Mouse (Mus musculus) midbrain, postnatal 0 days (tissue): ENCODE measurements around the gene Chrng. TPM values are rescaled to one million over a fixed set of nuclear protein-coding genes. Genes with fewer than 3 reads are reported as not detected.
A peak's percentile ranks its signal among the peaks of the same experiment; 100 is the strongest.

ENCODE experiments used
- ATAC-seq: fragments of 200-750 bp; cut with Nextera tagmentation; 2 replicates; pipeline ENCODE4 v1.8.0; 2017; ENCODE audit warnings: moderate number of reproducible peaks, mild to moderate bottlenecking, moderate TSS enrichment, moderate library complexity; ENCODE audit not compliant: low FRiP score
- DNase-seq: peaks from one replicate; pipeline ENCODE4 v3.0.0-alpha.2; 2015; ENCODE audit warnings: low spot score
- H3K27ac ChIP-seq: fragments of 300-500 bp; sonication (generic); 2 replicates; pipeline ENCODE4 v1.5.1; 2014; ENCODE audit warnings: low read depth, mild to moderate bottlenecking, low read length, mixed read lengths
- H3K27me3 ChIP-seq: fragments of 300-500 bp; sonication (generic); 2 replicates; pipeline ENCODE4 v1.6.1; 2014; ENCODE audit warnings: low read length, control low read depth, mixed read lengths; ENCODE audit not compliant: insufficient read depth
- H3K36me3 ChIP-seq: fragments of 300-500 bp; sonication (generic); 2 replicates; pipeline ENCODE4 v1.6.1; 2014; ENCODE audit warnings: low read length, control low read depth, mixed read lengths; ENCODE audit not compliant: insufficient read depth
- H3K4me1 ChIP-seq: fragments of 300-500 bp; sonication (generic); 2 replicates; pipeline ENCODE4 v1.6.1; 2014; ENCODE audit warnings: mild to moderate bottlenecking, control low read depth, antibody characterized with exemption, low read length, mixed read lengths; ENCODE audit not compliant: insufficient read depth
- H3K4me2 ChIP-seq: fragments of 300-500 bp; sonication (generic); 2 replicates; pipeline ENCODE4 v1.6.1; 2014; ENCODE audit warnings: low read depth, mild to moderate bottlenecking, low read length, mixed read lengths; ENCODE audit not compliant: poor library complexity, severe bottlenecking
- H3K4me3 ChIP-seq: fragments of 300-500 bp; sonication (generic); 2 replicates; pipeline ENCODE4 v1.5.1; 2014; ENCODE audit warnings: low read depth, mild to moderate bottlenecking, low read length, moderate library complexity
- H3K9ac ChIP-seq: fragments of 300-500 bp; sonication (generic); replicated peaks from 2 replicates; pipeline ENCODE4 v1.6.1; 2014; ENCODE audit warnings: mild to moderate bottlenecking, low read length, moderate library complexity, mixed read lengths; ENCODE audit not compliant: poor library complexity, severe bottlenecking
- H3K9me3 ChIP-seq: fragments of 300-500 bp; sonication (generic); 2 replicates; pipeline ENCODE4 v1.6.1; 2016; ENCODE audit warnings: low read length, control low read depth
- CTCF ChIP-seq: IDR thresholded peaks from 2 replicates; pipeline ENCODE4 v1.5.1; 2016; ENCODE audit warnings: antibody characterized with exemption, mild to moderate bottlenecking
- WGBS: fragments of 180-500 bp; shearing (Covaris S2); extraction: QIAGEN DNeasy Blood & Tissue Kit; methylation state at CpG from one replicate; pipeline ENCODE4 v1.1.7; 2014; 5-methylcytosine and 5-hydroxymethylcytosine counted together
- polyA plus RNA-seq: library from polyadenylated mRNA; unstranded; fragments of >200 nt; fragmentation: Nextera tagmentation; extraction: Ambion mirVana; gene quantifications from 2 replicates; pipeline ENCODE4 v1.2.1, GENCODE M21; 2015
- total RNA-seq: library from RNA; depleted of rRNA; stranded (reverse); fragments of >200 nt; gene quantifications from 2 replicates; pipeline ENCODE4 v1.2.3, GENCODE M21; 2014

Gene Chrng
- total and polyA plus RNA-seq, 2 experiments from 2014 or later: 0.49 TPM; not detected in 1

GRCm38 (mm10) chr1:87205038-87205437, 581 bp downstream of the Chrng start:
- Histone ChIP-seq H3K4me3 (no peak overlapping the region), H3K9ac (no peak overlapping the region), H3K27me3 (peaks cover 14% of the 10 kb centered on the region), H3K4me2 (no peak overlapping the region), H3K9me3 (no peaks in the 10 kb centered on the region), H3K36me3 (no peaks in the 10 kb centered on the region), H3K27ac (no peak overlapping the region), H3K4me1 (no peaks in the 10 kb centered on the region)
- no peak for TF ChIP-seq CTCF
- DNase-seq (no peak), ATAC-seq (no peak)
- WGBS: 69% methylated on average over 6 of the region's 6 CpGs

DNA sequence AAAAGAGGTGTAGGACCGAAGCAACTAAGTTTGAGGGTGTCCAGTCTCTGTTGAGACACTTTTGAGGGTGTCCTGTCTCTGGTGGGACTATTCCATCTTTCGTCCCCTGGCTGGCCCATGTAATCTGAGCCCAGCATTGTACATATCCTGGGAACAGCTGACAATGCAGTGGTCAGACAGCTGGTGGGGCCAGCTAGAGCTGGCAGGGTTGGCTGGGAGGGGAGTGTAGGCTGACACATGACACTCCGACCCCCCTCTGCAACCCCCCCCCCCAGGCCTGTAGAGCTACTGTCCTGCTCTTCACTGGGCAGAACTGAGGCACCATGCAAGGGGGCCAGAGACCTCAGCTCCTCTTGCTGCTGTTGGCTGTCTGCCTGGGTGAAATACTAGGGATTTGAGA, 1.0 kb downstream of the Chrng start:
- H3K9me3 ChIP-seq: no peaks in the 10 kb centered on the region
- H3K27ac ChIP-seq: no peak overlapping the region
- DNase-seq (no peak), ATAC-seq (no peak)
- no peaks in the 10 kb centered on the region for H3K4me1 ChIP-seq
- no peak for TF ChIP-seq CTCF
- H3K9ac ChIP-seq: no peak overlapping the region
- peaks cover 14% of the 10 kb centered on the region for H3K27me3 ChIP-seq
- no peak overlapping the region for H3K4me2 ChIP-seq
- WGBS: 42% methylated on average over 3 of the region's 3 CpGs
- H3K36me3 ChIP-seq: no peaks in the 10 kb centered on the region
- H3K4me3 ChIP-seq: no peak overlapping the region

- Histone ChIP-seq H3K4me3 (no peak overlapping the region), H3K9ac (no peak overlapping the region), H3K36me3 (no peaks in the 10 kb centered on the region), H3K4me1 (no peaks in the 10 kb centered on the region), H3K9me3 (no peaks in the 10 kb centered on the region), H3K4me2 (no peak overlapping the region), H3K27me3 (peaks cover 14% of the 10 kb centered on the region), H3K27ac (no peak overlapping the region)
- DNase-seq (no peak), ATAC-seq (no peak)
- 21% methylated on average over 17 of the region's 17 CpGs for WGBS
- peak; percentile 41 for TF ChIP-seq CTCF
Measured at GRCm38 (mm10) chr1:87206339-87206738, 1.9 kb downstream of the Chrng start.

- WGBS: 87% methylated on average over 4 of the region's 4 CpGs
- no peaks in the 10 kb centered on the region for H3K9me3 ChIP-seq
- H3K27ac ChIP-seq: no peak overlapping the region
- ATAC-seq: no peak
- no peak overlapping the region for H3K4me3 ChIP-seq
- H3K4me2 ChIP-seq: no peak overlapping the region
- H3K27me3 ChIP-seq: peaks cover 8% of the 10 kb centered on the region
- H3K36me3 ChIP-seq: no peaks in the 10 kb centered on the region
- H3K4me1 ChIP-seq: peaks cover 13% of the 10 kb centered on the region
- no peak for DNase-seq
- no peak overlapping the region for H3K9ac ChIP-seq
- no peak for TF ChIP-seq CTCF
Measured at GRCm38 (mm10) chr1:87211431-87211830, 7.0 kb downstream of the Chrng start.

DNA sequence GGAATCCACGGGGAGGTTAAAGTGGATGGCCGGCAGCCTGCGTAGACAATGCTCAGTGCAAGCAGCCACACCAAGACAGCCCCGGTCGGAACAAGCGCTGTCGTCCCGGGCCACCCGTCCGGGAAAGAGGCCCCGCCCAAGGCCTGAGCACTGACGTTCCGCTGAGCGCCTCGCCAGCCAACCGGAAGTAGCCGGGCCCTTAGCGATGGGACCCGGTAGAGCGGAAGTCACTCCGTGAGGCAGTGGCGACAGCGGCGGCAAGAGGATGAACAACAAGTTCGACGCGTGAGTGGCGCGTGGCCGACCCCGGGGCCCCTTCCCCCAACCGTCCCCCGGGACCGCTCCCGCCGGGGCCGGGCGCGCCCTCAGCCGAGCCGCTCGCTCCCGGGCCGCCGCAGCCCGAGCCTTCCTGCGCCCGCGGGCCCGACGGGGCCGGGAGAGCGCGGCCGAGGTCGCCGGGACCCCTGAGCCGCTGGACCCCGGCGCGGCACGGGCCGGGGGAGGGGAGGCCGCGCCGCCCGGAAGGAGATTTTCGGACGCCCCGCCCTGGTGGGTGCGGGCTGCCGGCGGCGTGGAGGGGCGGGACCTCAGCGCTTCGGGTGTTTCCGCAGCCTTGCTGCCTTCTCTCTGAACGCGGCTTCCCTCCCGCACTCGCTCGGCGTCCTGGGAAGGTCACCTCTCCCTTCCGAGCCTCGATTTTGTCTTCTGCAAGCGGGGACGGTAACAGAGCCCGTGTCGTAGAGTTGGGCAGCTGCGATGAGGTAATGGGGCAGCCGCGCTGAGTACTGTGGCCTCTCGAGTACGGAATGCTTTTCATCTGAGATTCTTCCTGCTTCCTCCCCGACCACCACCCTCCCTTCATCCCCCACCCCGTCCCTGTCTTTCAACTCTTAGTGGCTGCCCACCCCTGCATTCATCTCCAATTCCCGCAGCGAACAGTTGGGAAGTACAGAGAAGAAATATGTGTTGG, 9.6 kb downstream of the Chrng start, which contains the start of gene Eif4e2:
Gene Eif4e2 (plus strand): TSS at position 180 of the 970 bp plus-strand sequence.
- Histone ChIP-seq H3K4me3 (peak within 1 kb of the TSS; percentile 88), H3K4me2 (peak within 1 kb of the TSS; percentile 65), H3K9ac (peak within 1 kb of the TSS; percentile 96), H3K4me1 (peaks cover 18% of the 10 kb centered on the region), H3K27me3 (no peaks in the 10 kb centered on the region), H3K27ac (peak within 1 kb of the TSS; percentile 93), H3K36me3 (no peaks in the 10 kb centered on the region), H3K9me3 (no peaks in the 10 kb centered on the region)
- WGBS: under 1% methylated on average over 80 of the region's 99 CpGs
- DNase-seq (peak; percentile 97), ATAC-seq (peak; percentile 96)
- TF ChIP-seq CTCF: peak; percentile 41; the same call in 1 of the 2 replicates

DNA sequence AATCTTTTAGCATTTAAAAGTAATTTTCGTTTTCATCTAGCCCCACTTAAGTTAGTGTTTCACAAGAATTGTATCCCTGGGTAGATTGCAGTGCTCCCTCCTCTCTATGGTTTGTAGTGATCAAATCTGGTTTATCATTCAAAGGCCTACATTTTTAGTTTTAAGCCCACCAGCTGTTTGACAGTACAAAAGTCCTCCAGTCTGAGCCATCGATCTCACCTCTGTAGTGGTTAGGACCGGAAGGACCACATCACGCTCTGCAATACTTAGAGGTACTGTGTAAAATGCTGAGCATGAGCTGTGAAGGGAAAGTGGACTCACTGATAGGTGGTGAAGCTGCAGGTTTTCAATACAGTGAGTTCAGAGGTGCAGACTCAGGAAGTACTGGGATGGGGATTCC, 10.3 kb downstream of the Chrng start:
- no peak for TF ChIP-seq CTCF
- H3K27me3 ChIP-seq: no peaks in the 10 kb centered on the region
- H3K9ac ChIP-seq: peak overlapping the region; percentile 96
- peak overlapping the region; percentile 65 for H3K4me2 ChIP-seq
- peaks cover 2% of the 10 kb centered on the region; the same call in 1 of the 2 replicates for H3K36me3 ChIP-seq
- no peaks in the 10 kb centered on the region for H3K9me3 ChIP-seq
- peaks cover 18% of the 10 kb centered on the region for H3K4me1 ChIP-seq
- ATAC-seq (no peak), DNase-seq (no peak)
- peak overlapping the region; percentile 88 for H3K4me3 ChIP-seq
- H3K27ac ChIP-seq: peak overlapping the region; percentile 93
- 38% methylated on average over 4 of the region's 4 CpGs for WGBS
